Mouse (Mus musculus) heart, postnatal 0 days (tissue): ENCODE results near the gene Nup155.

Source experiments
- CTCF ChIP-seq: IDR thresholded peaks from 2 replicates; pipeline ENCODE4 v1.5.1; 2016; ENCODE audit warnings: antibody characterized with exemption, control low read depth, low read depth
- EP300 ChIP-seq: IDR thresholded peaks from 2 replicates; pipeline ENCODE4 v1.6.1; 2016; ENCODE audit warnings: antibody characterized with exemption, low read depth

GRCm38 (mm10) chr15:8131268-8131667, 22.2 kb downstream of the Nup155 start:
- no peak for TF ChIP-seq CTCF
- TF ChIP-seq EP300, result no peak
